Mouse (Mus musculus) liver, postnatal 0 days (tissue): ENCODE results near the gene Lck.

Experiments used
- CTCF ChIP-seq: sonication (generic); IDR thresholded peaks from 2 replicates; pipeline ENCODE4 v1.5.1; 2016; ENCODE audit warnings: antibody characterized with exemption, low read depth
- EP300 ChIP-seq: IDR thresholded peaks from 2 replicates; pipeline ENCODE4 v1.6.1; 2016; ENCODE audit warnings: antibody characterized with exemption, low read depth, mild to moderate bottlenecking

DNA sequence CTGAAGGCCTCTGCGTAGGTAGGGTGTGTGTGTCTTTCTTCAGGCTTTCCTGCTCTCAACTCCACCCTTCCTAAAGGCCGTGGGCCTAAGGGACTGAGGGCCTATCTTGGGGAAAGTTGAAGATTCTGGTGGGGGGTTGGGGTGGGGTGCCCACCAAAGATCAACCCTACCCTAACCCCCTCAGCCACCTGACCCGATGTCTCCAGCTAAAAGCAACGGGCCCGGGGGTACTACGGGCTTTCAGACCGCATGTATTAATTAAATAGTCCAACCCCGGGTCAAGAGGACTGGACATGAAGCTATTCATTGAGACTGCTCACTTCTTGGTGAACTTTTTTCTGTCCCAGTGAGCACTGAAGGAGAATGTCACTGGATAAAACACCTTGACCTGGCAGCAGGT lies 73.4 kb downstream of the Lck start:
- no peak for TF ChIP-seq CTCF
- no peak for TF ChIP-seq EP300
